Mouse (Mus musculus): ENCODE results near the gene Lnp1.

DNA sequence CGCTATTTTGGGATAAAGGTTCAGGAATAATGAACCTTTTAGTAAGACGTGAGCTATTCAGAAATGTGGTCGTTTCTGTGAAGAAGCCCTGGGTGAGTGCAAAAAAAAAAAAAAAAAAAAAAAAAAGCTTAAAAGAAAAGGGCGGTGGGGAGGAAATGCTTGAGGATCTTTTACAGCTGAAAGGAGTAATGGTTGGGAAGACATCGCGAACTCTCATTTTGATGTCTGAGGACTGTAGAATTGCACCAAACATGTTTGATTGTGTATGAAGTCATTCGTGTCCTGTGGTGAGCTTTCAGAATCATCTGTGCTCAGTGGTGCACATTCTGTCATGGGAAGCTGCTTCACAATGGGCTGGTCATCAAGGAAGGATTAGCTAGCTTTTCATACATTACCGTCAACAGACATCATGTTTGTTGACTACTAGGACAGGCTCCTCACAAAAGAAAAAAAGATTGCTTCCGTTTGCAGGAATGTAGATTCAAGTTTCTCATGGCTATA, 41.2 kb downstream of the Lnp1 start:
- TF ChIP-seq CTCF (IDR thresholded peaks at IDR 0.05; ENCODE audit: low read depth, low read length): no peak
- no peak for TF ChIP-seq POLR2A (IDR thresholded peaks at IDR 0.05; ENCODE audit: insufficient read depth, low read length)
- no peak for TF ChIP-seq EP300 (IDR thresholded peaks at IDR 0.05; ENCODE audit: insufficient read depth, low read depth, low read length)
